Mouse (Mus musculus) liver, adult 2 months (tissue): ENCODE results near the gene Shisal1. TPM values are rescaled to one million over a fixed set of nuclear protein-coding genes. Genes with fewer than 3 reads are reported as not detected.

Experiments used
- DNase-seq: peaks from one replicate; pipeline ENCODE4 v3.0.0-alpha.2; 2011; ENCODE audit warnings: low read depth, low spot score; ENCODE audit errors: extremely low read depth
- H3K27ac ChIP-seq: fragments of 200-500 bp; replicated peaks from 2 replicates; pipeline ENCODE4 v1.5.1; 2012; ENCODE audit warnings: low read depth, mild to moderate bottlenecking, control low read depth, inconsistent platforms, low read length; ENCODE audit not compliant: insufficient read depth
- H3K27me3 ChIP-seq: fragments of 200-500 bp; 2 replicates; pipeline ENCODE4 v1.6.1; 2012; ENCODE audit warnings: mild to moderate bottlenecking, moderate library complexity, low read length, inconsistent platforms; ENCODE audit not compliant: control insufficient read depth, insufficient read depth
- H3K36me3 ChIP-seq: fragments of 200-500 bp; 2 replicates; pipeline ENCODE4 v1.6.1; 2012; ENCODE audit warnings: low read length, inconsistent platforms; ENCODE audit not compliant: control insufficient read depth, insufficient read depth
- H3K4me1 ChIP-seq: fragments of 200-500 bp; 2 replicates; pipeline ENCODE4 v1.6.1; 2011; ENCODE audit warnings: low read length; ENCODE audit not compliant: control insufficient read depth, insufficient read depth
- H3K4me3 ChIP-seq: fragments of 200-500 bp; 2 replicates; pipeline ENCODE4 v1.5.1; 2011; ENCODE audit warnings: low read depth, mild to moderate bottlenecking, control low read depth, low read length, moderate library complexity; ENCODE audit not compliant: insufficient read depth
- H3K79me2 ChIP-seq: fragments of 200-500 bp; 2 replicates; pipeline ENCODE4 v1.6.1; 2012; ENCODE audit warnings: inconsistent platforms, mild to moderate bottlenecking, low read length, moderate library complexity; ENCODE audit not compliant: control insufficient read depth, insufficient read depth
- H3K9ac ChIP-seq: fragments of 200-500 bp; 2 replicates; pipeline ENCODE4 v1.6.1; 2012; ENCODE audit warnings: low read depth, mild to moderate bottlenecking, control low read depth, inconsistent platforms, low read length
- CTCF ChIP-seq: fragments of 200-500 bp; IDR thresholded peaks from 2 replicates; pipeline ENCODE4 v1.5.1; 2011; ENCODE audit warnings: low read depth, low read length, control low read depth
- POLR2A ChIP-seq: fragments of 200-500 bp; IDR thresholded peaks from 2 replicates; pipeline ENCODE4 v1.6.1; 2011; ENCODE audit warnings: low read length, control low read depth; ENCODE audit not compliant: insufficient read depth; ENCODE audit errors: extremely low read depth
- WGBS: fragments of 180-500 bp; shearing (Covaris S2); methylation state at CpG from one replicate; pipeline ENCODE4 v1.1.7; 2018; 5-methylcytosine and 5-hydroxymethylcytosine counted together
- polyA plus RNA-seq: library from polyadenylated mRNA; depleted of rRNA; stranded (reverse); fragments of >200 nt; gene quantifications from 2 replicates; pipeline ENCODE4 v1.2.3, GENCODE M21; 2012
- total RNA-seq: library from RNA; depleted of rRNA; stranded (reverse); fragments of >200 nt; gene quantifications from 2 replicates; pipeline ENCODE4 v1.2.3, GENCODE M21; 2014

Gene Shisal1
- total and polyA plus RNA-seq, 2 experiments = under 0.01 to 0.02 TPM

DNA sequence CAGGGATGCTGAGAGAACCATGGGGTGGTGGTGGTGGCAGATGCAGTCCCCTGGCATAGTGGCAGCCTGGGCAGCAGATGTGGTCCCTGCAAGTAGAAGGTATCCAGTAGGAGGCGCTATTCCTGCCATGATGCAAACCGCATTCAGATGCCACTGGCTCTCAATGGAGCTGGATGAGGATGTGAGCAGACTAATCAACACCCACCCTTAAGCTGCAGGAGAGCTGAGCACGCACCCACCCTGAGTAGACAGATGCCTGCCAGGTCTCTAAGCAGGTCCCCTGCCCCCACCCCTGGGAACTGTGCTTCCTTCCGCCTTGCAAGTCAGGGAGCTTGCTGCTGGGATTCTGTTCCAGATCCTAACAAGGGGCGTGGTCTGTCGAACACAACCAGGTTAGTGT, 53.6 kb downstream of the Shisal1 start:
- 70% methylated on average over 6 of the region's 6 CpGs for WGBS
- no peaks in the 10 kb centered on the region for H3K4me1 ChIP-seq
- H3K79me2 ChIP-seq = no peaks in the 10 kb centered on the region
- no peak overlapping the region for H3K27ac ChIP-seq
- DNase-seq = no peak
- H3K4me3 ChIP-seq = no peak overlapping the region
- no peaks in the 10 kb centered on the region for H3K27me3 ChIP-seq
- H3K9ac ChIP-seq = no peak overlapping the region
- peak; percentile 31; the same call in 1 of the 2 replicates for TF ChIP-seq CTCF
- TF ChIP-seq POLR2A = no peak
- H3K36me3 ChIP-seq = no peaks in the 10 kb centered on the region

DNA sequence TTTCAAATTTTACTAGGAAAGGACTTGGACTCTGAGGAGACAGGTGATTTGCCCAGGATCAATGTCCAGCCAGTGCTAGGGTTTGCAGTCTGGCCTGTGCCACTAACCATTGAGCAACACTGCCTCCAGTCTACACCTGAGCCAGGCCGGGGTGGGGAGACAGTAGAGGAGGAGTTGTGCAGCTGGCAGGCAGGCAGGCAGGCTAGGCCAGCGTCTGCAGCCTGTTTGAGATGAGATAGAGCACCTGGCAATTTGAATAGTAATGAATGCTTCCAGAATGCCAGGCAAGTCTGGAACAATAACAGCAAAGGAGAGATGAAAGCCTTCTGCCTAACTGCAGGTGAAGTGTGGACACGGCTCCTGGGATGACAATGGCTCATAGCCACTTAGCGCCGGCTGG, 54.1 kb downstream of the Shisal1 start:
- H3K27ac ChIP-seq = no peak overlapping the region
- H3K4me3 ChIP-seq = no peak overlapping the region
- TF ChIP-seq POLR2A (no peak), CTCF (no peak)
- H3K9ac ChIP-seq = no peak overlapping the region
- DNase-seq = no peak
- H3K27me3 ChIP-seq = no peaks in the 10 kb centered on the region
- H3K79me2 ChIP-seq = no peaks in the 10 kb centered on the region
- H3K36me3 ChIP-seq = no peaks in the 10 kb centered on the region
- H3K4me1 ChIP-seq = no peaks in the 10 kb centered on the region
- 81% methylated on average over 5 of the region's 5 CpGs for WGBS

DNA sequence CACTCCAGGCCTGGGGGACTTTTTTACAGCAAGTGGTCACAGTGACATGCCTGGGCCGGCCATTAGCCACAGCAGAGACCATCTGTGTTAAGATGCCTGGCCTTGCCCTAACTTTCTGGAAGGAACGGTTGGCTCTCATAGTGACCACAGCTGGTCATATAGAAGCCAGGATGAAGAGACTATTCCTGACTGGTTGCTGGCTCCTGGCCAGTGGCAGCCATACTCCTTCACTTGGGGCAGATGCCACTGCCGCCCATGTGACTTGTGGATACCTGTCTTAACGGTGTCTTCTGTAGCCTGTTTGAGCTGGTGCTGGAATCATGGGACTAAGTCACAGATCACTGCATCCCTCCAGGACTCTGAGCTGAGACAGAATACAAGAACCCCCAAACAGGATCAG, 54.8 kb downstream of the Shisal1 start:
- TF ChIP-seq POLR2A = no peak
- TF ChIP-seq CTCF = no peak
- Histone ChIP-seq H3K9ac (no peak overlapping the region), H3K79me2 (no peaks in the 10 kb centered on the region), H3K27ac (no peak overlapping the region), H3K4me3 (no peak overlapping the region), H3K36me3 (no peaks in the 10 kb centered on the region), H3K27me3 (no peaks in the 10 kb centered on the region), H3K4me1 (no peaks in the 10 kb centered on the region)
- WGBS = 95% methylated on average over 4 of the region's 4 CpGs
- no peak for DNase-seq

DNA sequence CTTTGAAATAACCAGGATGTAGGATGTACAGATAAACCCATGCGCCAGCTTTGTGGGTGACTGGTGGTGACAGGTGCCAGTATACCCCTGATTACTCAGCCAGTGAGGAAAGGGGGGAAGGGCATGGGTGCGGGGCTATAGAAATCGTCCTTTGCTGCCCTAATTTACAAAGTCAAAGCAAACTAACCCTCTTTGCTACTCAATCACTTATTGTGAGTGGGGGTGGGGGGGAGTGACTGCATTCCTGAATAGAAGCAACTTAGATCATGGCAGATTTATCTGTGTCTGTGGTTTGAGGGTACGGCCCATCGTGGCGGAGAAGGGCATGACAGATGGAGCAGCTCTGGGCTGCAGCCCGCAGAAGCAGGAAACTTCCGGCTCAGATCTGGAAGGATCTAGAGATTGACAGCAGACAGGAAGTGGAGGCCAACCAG, 58.2 kb downstream of the Shisal1 start:
- H3K9ac ChIP-seq = no peak overlapping the region
- H3K79me2 ChIP-seq = no peaks in the 10 kb centered on the region
- no peaks in the 10 kb centered on the region for H3K4me1 ChIP-seq
- no peak overlapping the region for H3K4me3 ChIP-seq
- no peaks in the 10 kb centered on the region for H3K36me3 ChIP-seq
- no peak for DNase-seq
- WGBS = 83% methylated on average over 8 of the region's 8 CpGs
- H3K27ac ChIP-seq = no peak overlapping the region
- no peaks in the 10 kb centered on the region for H3K27me3 ChIP-seq
- no peak for TF ChIP-seq CTCF
- no peak for TF ChIP-seq POLR2A

DNA sequence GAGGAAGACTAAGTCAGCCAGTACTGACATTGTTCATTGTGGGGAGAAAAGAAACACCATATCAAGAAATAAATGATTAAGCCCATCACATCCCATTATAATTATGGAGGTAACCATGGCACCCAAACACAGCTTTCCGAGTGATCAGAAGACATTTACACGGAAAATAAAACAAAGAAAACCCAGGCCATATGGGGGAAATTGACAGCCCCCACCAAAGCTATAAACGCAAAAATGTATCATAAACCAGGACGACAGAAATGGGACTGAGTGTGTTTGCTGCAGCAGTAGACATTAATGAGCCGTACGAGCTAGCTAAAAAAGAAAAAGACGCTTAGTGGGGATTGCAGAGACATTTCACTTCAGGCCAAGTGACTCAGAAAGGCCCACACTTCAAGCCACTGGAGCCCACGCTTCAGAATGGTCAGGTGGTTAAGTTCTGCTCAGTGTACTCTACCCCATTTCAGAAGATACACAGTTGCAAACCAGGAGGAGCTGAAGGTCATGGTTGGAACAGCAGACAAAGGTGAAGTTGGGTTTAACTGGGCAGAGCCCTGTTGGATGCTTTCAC, 60.8 kb downstream of the Shisal1 start:
- H3K27me3 ChIP-seq = no peaks in the 10 kb centered on the region
- 88% methylated on average over 8 of the region's 8 CpGs for WGBS
- no peak overlapping the region for H3K9ac ChIP-seq
- no peak overlapping the region for H3K4me3 ChIP-seq
- no peaks in the 10 kb centered on the region for H3K4me1 ChIP-seq
- no peaks in the 10 kb centered on the region for H3K79me2 ChIP-seq
- H3K36me3 ChIP-seq = no peaks in the 10 kb centered on the region
- DNase-seq = no peak
- TF ChIP-seq POLR2A (no peak), CTCF (no peak)
- no peak overlapping the region for H3K27ac ChIP-seq

DNA sequence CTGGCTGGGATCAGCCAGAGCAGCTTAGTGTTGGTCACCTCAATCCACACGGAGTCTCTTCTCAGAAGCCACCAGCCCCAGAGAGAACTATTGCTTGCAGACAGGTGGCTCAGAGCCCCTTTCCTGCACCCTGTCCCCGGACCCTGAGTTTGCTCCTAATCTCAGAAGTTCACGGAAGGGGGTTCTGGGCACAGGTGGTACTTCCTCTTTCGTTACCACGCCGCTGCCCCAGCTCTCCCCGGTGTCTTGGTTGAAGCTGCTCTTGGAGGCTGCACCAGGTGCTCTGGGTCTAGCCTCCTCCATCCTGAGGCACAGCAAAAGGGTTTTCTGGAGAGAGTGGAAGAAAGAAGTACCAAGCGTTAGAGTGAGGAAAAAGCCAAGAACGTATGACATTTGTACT, 62.8 kb downstream of the Shisal1 start:
- H3K4me3 ChIP-seq = no peak overlapping the region
- no peaks in the 10 kb centered on the region for H3K4me1 ChIP-seq
- no peak for DNase-seq
- no peaks in the 10 kb centered on the region for H3K36me3 ChIP-seq
- no peaks in the 10 kb centered on the region for H3K27me3 ChIP-seq
- H3K79me2 ChIP-seq = no peaks in the 10 kb centered on the region
- TF ChIP-seq CTCF = no peak
- H3K9ac ChIP-seq = no peak overlapping the region
- H3K27ac ChIP-seq = no peak overlapping the region
- 92% methylated on average over 9 of the region's 9 CpGs for WGBS
